Mouse (Mus musculus) heart, adult 2 months (tissue): ENCODE data around the gene Acbd6.

Experiments used
- CTCF ChIP-seq: fragments of 200-600 bp; IDR thresholded peaks from 2 replicates; pipeline ENCODE4 v1.8.1; 2022; ENCODE audit warnings: antibody characterized with exemption, mild to moderate bottlenecking, moderate library complexity
- POLR2A ChIP-seq: fragments of 200-500 bp; IDR thresholded peaks from 2 replicates; pipeline ENCODE4 v1.6.1; 2011; ENCODE audit warnings: mild to moderate bottlenecking, low read depth, low read length, control low read depth; ENCODE audit not compliant: insufficient read depth

DNA sequence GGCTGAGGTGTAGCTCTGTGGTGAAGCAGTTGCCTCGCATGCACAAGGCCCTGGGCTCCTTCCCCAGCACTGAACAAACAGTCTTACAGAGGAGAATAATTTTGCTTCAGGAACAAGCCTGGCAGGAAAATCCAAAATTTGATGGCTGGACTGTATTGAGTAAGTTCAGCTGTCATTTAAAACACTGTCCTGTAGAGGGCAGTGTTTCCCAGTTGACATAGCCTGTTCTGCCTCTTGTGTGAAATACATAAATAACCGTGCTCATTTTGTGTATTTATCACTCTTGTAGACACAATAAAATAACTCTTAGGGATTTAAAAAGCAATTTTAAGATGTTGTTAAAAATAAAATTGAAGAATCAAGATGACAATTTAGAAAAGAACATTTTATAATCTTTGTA is 18.5 kb downstream of the Acbd6 start:
- no peak for TF ChIP-seq POLR2A
- peak; percentile 91 for TF ChIP-seq CTCF
